Mouse (Mus musculus) G1E (cell line): ENCODE results near the gene Wnt7b.

Experiments used
- CTCF ChIP-seq: IDR thresholded peaks from 2 replicates; pipeline ENCODE4 v1.5.1; 2012; ENCODE audit warnings: low read depth, low read length, inconsistent platforms, mixed read lengths
- GATA1 ChIP-seq: IDR thresholded peaks from 2 replicates; pipeline ENCODE4 v1.6.1; 2012; ENCODE audit warnings: borderline replicate concordance, low read length, inconsistent platforms, mixed read lengths
- TAL1 ChIP-seq: conservative IDR thresholded peaks from 2 replicates; pipeline ENCODE4 v1.6.1; 2012; ENCODE audit warnings: low read depth, low read length, inconsistent platforms, mixed read lengths

DNA sequence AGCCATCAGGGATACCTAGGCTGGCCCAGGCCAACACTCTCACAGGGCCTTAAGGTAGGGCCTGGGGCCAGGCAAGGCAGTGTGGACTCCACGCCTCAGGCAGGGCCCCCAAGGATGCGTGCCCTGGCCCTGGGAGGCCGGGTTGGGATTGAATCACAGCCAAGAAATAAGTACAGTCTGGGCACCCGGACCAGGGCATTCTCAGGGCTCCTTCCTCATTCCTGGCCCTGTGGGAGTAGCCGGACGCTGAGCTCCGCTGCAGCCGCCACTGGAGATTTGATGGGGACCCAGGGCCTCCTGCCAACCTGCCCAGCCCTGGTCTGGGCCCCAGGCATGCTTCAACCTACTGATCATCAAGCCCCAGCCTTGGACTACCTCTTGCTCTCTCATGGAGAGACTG is 48.1 kb downstream of the Wnt7b start:
- no peak for TF ChIP-seq CTCF
- TF ChIP-seq GATA1, result no peak
- TF ChIP-seq TAL1, result no peak
